8 mouse cellular contexts compared by ENCODE assay signal in genomic region chr17:78417381-78418281, GRCm38 (mm10). TPM values are rescaled to one million over a fixed set of nuclear protein-coding genes. Genes with fewer than 3 reads are reported as not detected.
DNase-seq lines count a peak whose midpoint lies in the region; ATAC-seq and TF ChIP-seq lines count a peak whose summit lies in the region.

Gene Fez2 (minus strand): TSS chr17:78418152.

- peaks cover 19% of the 10 kb centered on the region for H3K4me1 ChIP-seq in E14TG2a.4 (replicated peaks; ENCODE audit: low read depth, low read length)
- no peaks in the 10 kb centered on the region for H3K4me1 ChIP-seq in forebrain, embryonic 14.5 days (ENCODE audit: control insufficient read depth, insufficient read depth, low read length)
- H3K4me1 ChIP-seq in neural tube, embryonic 15.5 days = peaks cover 12% of the 10 kb centered on the region

- peaks cover 18% of the 10 kb centered on the region for H3K27me3 ChIP-seq in E14TG2a.4 (ENCODE audit: insufficient read depth, low read length)
- no peaks in the 10 kb centered on the region for H3K27me3 ChIP-seq in forebrain, embryonic 14.5 days (replicated peaks; ENCODE audit: control insufficient read depth, insufficient read depth, low read length)
- H3K27me3 ChIP-seq in neural tube, embryonic 15.5 days (replicated peaks) = no peaks in the 10 kb centered on the region

- peak; percentile 80 for DNase-seq in forebrain, embryonic 14.5 days (ENCODE audit: low spot score)
- peak; percentile 96 to 98 for DNase-seq in heart, postnatal 14 days
- DNase-seq in layer of hippocampus, adult 11-12 months (ENCODE audit: low spot score) = peak; percentile 92
- peak; percentile 92 to 93 for DNase-seq in lung, adult 18-20 months
- peak; percentile 92 for DNase-seq in testis, postnatal 14 days (ENCODE audit: low spot score)

- H3K36me3 ChIP-seq in E14TG2a.4 (ENCODE audit: insufficient read depth, low read length) = no peaks in the 10 kb centered on the region
- H3K36me3 ChIP-seq in forebrain, embryonic 14.5 days (ENCODE audit: control insufficient read depth, insufficient read depth, low read length) = no peaks in the 10 kb centered on the region
- no peaks in the 10 kb centered on the region for H3K36me3 ChIP-seq in neural tube, embryonic 15.5 days

- under 1% methylated on average over 62 of the region's 67 CpGs for WGBS in forebrain, embryonic 14.5 days
- under 1% methylated on average over 65 of the region's 67 CpGs for WGBS in neural tube, embryonic 15.5 days

- peak within 1 kb of the TSS; percentile 86 for H3K9ac ChIP-seq in forebrain, embryonic 14.5 days (ENCODE audit: low read length)
- peak within 1 kb of the TSS; percentile 82 for H3K9ac ChIP-seq in neural tube, embryonic 15.5 days (replicated peaks)

- peak within 1 kb of the TSS; percentile 91 for H3K4me3 ChIP-seq in E14TG2a.4 (replicated peaks; ENCODE audit: low read length)
- peak within 1 kb of the TSS; percentile 84 for H3K4me3 ChIP-seq in forebrain, embryonic 14.5 days (ENCODE audit: low read depth, low read length)
- H3K4me3 ChIP-seq in neural tube, embryonic 15.5 days (replicated peaks) = peak within 1 kb of the TSS; percentile 91

- ATAC-seq in cerebellum, adult (ENCODE audit: insufficient number of reproducible peaks, low FRiP score, low TSS enrichment) = peak; percentile 77
- peak; percentile 96 for ATAC-seq in forebrain, embryonic 14.5 days
- peak; percentile 94 for ATAC-seq in neural tube, embryonic 15.5 days (ENCODE audit: low FRiP score)

- no peaks in the 10 kb centered on the region for H3K9me3 ChIP-seq in E14TG2a.4 (ENCODE audit: low read length)
- H3K9me3 ChIP-seq in forebrain, embryonic 14.5 days (replicated peaks; ENCODE audit: control insufficient read depth, low read length) = no peaks in the 10 kb centered on the region
- no peaks in the 10 kb centered on the region for H3K9me3 ChIP-seq in neural tube, embryonic 15.5 days (replicated peaks)

- peak within 1 kb of the TSS; percentile 58 for H3K4me2 ChIP-seq in forebrain, embryonic 14.5 days (ENCODE audit: low read length)
- H3K4me2 ChIP-seq in neural tube, embryonic 15.5 days = peak within 1 kb of the TSS; percentile 63

- TF ChIP-seq CTCF in E14TG2a.4 (conservative IDR thresholded peaks at IDR 0.05; ENCODE audit: low read length) = no peak

- H3K27ac ChIP-seq in forebrain, embryonic 14.5 days (ENCODE audit: low read depth, low read length) = peak within 1 kb of the TSS; percentile 82
- H3K27ac ChIP-seq in neural tube, embryonic 15.5 days (replicated peaks) = peak within 1 kb of the TSS; percentile 89

- intact Hi-C loops in heart, postnatal 14 days (cut with DNase I) = loop anchor here (5.0 kb wide), 1 partner anchor 40 kb away; no protein-coding TSS in a partner anchor

RNA-seq across cellular contexts. Expression of gene Fez2, which starts in this region (rescaled TPM):
- 42.6 and 45.2 TPM in 2 replicates for polyA plus RNA-seq in forebrain, embryonic 14.5 days (2014; fragmentation: Nextera tagmentation; extraction: Ambion mirVana)
- 10 to 100 TPM; 76.4 to 83.3 TPM for total RNA-seq in heart, postnatal 14 days (2021)
- polyA plus RNA-seq in neural tube, embryonic 15.5 days (2015; fragmentation: Nextera tagmentation; extraction: Ambion mirVana) = 55.8 and 63.6 TPM in 2 replicates

Comparison
In these comparisons a context has a peak if more than half of its experiments do, and no peak if none do; other contexts are left out.
1. Peak in every context shown above with its lines: DNase-seq, ATAC-seq, H3K4me3 ChIP-seq and H3K27ac ChIP-seq.